Mouse (Mus musculus) left cerebral cortex, postnatal 25 days (tissue): Measurements from ENCODE around the gene Tmem222. TPM values are rescaled to one million over a fixed set of nuclear protein-coding genes. Genes with fewer than 3 reads are reported as not detected.

Experiments used
- DNase-seq, 2 experiments: peaks; one replicate each; pipeline ENCODE4 v3.0.0; 2022; ENCODE audit warnings: low spot score in 2 of 2, mixed read lengths in 1 of 2
- intact Hi-C: fragments of 180-260 bp; cut with DNase I; formaldehyde crosslinking; loops from one replicate; pipeline ENCODE4 v1.15.1; 2025
- total RNA-seq, 2 experiments: library from RNA; stranded (reverse); gene quantifications; 2 replicates each; pipeline ENCODE4 v1.2.3; 2021

Gene Tmem222
- total RNA-seq, 2 experiments from 2014 or later = 87.4 to 92.5 TPM

GRCm38 (mm10) chr4:133233285-133233976 lies 44.2 kb downstream of the Tmem222 start:
- intact Hi-C loops = loop anchor here (5.0 kb wide), 1 partner anchor 64 kb away; no protein-coding TSS in a partner anchor
- peak in 1 of 2 experiments; percentile 35 for DNase-seq

GRCm38 (mm10) chr4:133229582-133229981 lies 48.0 kb downstream of the Tmem222 start:
- DNase-seq = no peak
- intact Hi-C loops = no loop called here

- no peak for DNase-seq
- intact Hi-C loops = no loop called here
Measured at GRCm38 (mm10) chr4:133227636-133228035, 50.0 kb downstream of the Tmem222 start.

- no peak for DNase-seq
- intact Hi-C loops = no loop called here
Measured at GRCm38 (mm10) chr4:133226073-133226472, 51.5 kb downstream of the Tmem222 start.

- no peak for DNase-seq
- intact Hi-C loops = no loop called here
Measured at GRCm38 (mm10) chr4:133223875-133224274, 53.7 kb downstream of the Tmem222 start.

GRCm38 (mm10) chr4:133221701-133222100 lies 55.9 kb downstream of the Tmem222 start:
- intact Hi-C loops = no loop called here

GRCm38 (mm10) chr4:133220656-133221055 lies 56.9 kb downstream of the Tmem222 start:
- no peak for DNase-seq
- intact Hi-C loops = no loop called here

More at GRCm38 (mm10) chr4:133221701-133222100, 55.9 kb downstream of the Tmem222 start:
- DNase-seq = no peak

GRCm38 (mm10) chr4:133218745-133219144 lies 58.8 kb downstream of the Tmem222 start:
- intact Hi-C loops = no loop called here
- DNase-seq = no peak

GRCm38 (mm10) chr4:133217641-133218040 lies 60.0 kb downstream of the Tmem222 start:
- peak; percentile 55 to 59 for DNase-seq
- intact Hi-C loops = no loop called here

Other genes starting within 250 kb of the Tmem222 start
- gene Wasf2, start 147.3 kb downstream of the Tmem222 start, total RNA-seq = 10 to 100 TPM; 27.6 to 32.9 TPM
- gene Cd164l2, start 65.7 kb downstream of the Tmem222 start, total RNA-seq = 1 to 10 TPM; 5.3 to 6.9 TPM
- gene Gpr3, start 65.3 kb downstream of the Tmem222 start, total RNA-seq = 10 to 100 TPM; 10.1 to 13.0 TPM
- gene Map3k6, start 37.0 kb downstream of the Tmem222 start, total RNA-seq = 1 to 10 TPM; 4.7 to 5.3 TPM
- 1 to 10 TPM in 1 of 2 experiments, under 1 TPM in 1; 0.98 to 1.2 TPM for gene Sytl1, start 14.7 kb downstream of the Tmem222 start, total RNA-seq
- 10 to 100 TPM; 58.0 to 59.7 TPM for gene Wdtc1, start 75.7 kb upstream of the Tmem222 start, total RNA-seq
- 10 to 100 TPM; 46.0 to 51.9 TPM for gene Slc9a1, start 91.9 kb upstream of the Tmem222 start, total RNA-seq
- under 1 TPM in 1 of 2 experiments, not detected in 1; 0.21 TPM for gene Tent5b, start 202.3 kb upstream of the Tmem222 start, total RNA-seq
- 100 to 1,000 TPM; 157 to 177 TPM for gene Trnp1, start 220.8 kb upstream of the Tmem222 start, total RNA-seq
- not detected for gene Kdf1, start 241.2 kb upstream of the Tmem222 start, total RNA-seq